Mouse (Mus musculus) lung, embryonic 14.5 days (tissue): Measurements from ENCODE around the gene Trappc13. TPM values are rescaled to one million over a fixed set of nuclear protein-coding genes. Genes with fewer than 3 reads are reported as not detected.
A peak's percentile ranks its signal among the peaks of the same experiment; 100 is the strongest.

Experiments used
- ATAC-seq: fragments of 200-750 bp; cut with Nextera tagmentation; 2 replicates; pipeline ENCODE4 v1.8.0; 2017; ENCODE audit warnings: mild to moderate bottlenecking, moderate TSS enrichment, moderate library complexity; ENCODE audit not compliant: insufficient read depth
- DNase-seq: peaks from one replicate; pipeline ENCODE4 v3.0.0-alpha.2; 2015
- H3K27ac ChIP-seq: fragments of 300-500 bp; sonication (generic); 2 replicates; pipeline ENCODE4 v1.5.1; 2014; ENCODE audit warnings: low read depth, mild to moderate bottlenecking, moderate library complexity
- H3K27me3 ChIP-seq: fragments of 300-500 bp; sonication (generic); 2 replicates; pipeline ENCODE4 v1.6.1; 2014; ENCODE audit warnings: low read length, control low read depth; ENCODE audit not compliant: insufficient read depth
- H3K36me3 ChIP-seq: fragments of 300-500 bp; sonication (generic); 2 replicates; pipeline ENCODE4 v1.6.1; 2014; ENCODE audit warnings: control low read depth; ENCODE audit not compliant: insufficient read depth
- H3K4me1 ChIP-seq: fragments of 300-500 bp; sonication (generic); 2 replicates; pipeline ENCODE4 v1.6.1; 2014; ENCODE audit warnings: antibody characterized with exemption, control low read depth; ENCODE audit not compliant: insufficient read depth
- H3K4me2 ChIP-seq: fragments of 300-500 bp; sonication (generic); 2 replicates; pipeline ENCODE4 v1.6.1; 2014; ENCODE audit warnings: mild to moderate bottlenecking
- H3K4me3 ChIP-seq: fragments of 300-500 bp; sonication (generic); 2 replicates; pipeline ENCODE4 v1.5.1; 2014; ENCODE audit warnings: low read depth, low read length
- H3K9ac ChIP-seq: fragments of 300-500 bp; sonication (generic); 2 replicates; pipeline ENCODE4 v1.6.1; 2014
- H3K9me3 ChIP-seq: fragments of 300-500 bp; sonication (generic); 2 replicates; pipeline ENCODE4 v1.6.1; 2016; ENCODE audit warnings: low read depth, low read length, control low read depth
- CTCF ChIP-seq: IDR thresholded peaks from 2 replicates; pipeline ENCODE4 v1.5.1; 2016; ENCODE audit warnings: antibody characterized with exemption, low read depth
- WGBS: fragments of 180-500 bp; shearing (Covaris S2); extraction: QIAGEN DNeasy Blood & Tissue Kit; methylation state at CpG from one replicate; pipeline ENCODE4 v1.1.7; 2014; 5-methylcytosine and 5-hydroxymethylcytosine counted together
- polyA plus RNA-seq: library from polyadenylated mRNA; unstranded; fragments of >200 nt; fragmentation: Nextera tagmentation; extraction: Ambion mirVana; gene quantifications from 2 replicates; pipeline ENCODE4 v1.2.1, GENCODE M21; 2014

Gene Trappc13
- polyA plus RNA-seq, 1 experiment from 2014 or later, result 65.5 TPM

DNA sequence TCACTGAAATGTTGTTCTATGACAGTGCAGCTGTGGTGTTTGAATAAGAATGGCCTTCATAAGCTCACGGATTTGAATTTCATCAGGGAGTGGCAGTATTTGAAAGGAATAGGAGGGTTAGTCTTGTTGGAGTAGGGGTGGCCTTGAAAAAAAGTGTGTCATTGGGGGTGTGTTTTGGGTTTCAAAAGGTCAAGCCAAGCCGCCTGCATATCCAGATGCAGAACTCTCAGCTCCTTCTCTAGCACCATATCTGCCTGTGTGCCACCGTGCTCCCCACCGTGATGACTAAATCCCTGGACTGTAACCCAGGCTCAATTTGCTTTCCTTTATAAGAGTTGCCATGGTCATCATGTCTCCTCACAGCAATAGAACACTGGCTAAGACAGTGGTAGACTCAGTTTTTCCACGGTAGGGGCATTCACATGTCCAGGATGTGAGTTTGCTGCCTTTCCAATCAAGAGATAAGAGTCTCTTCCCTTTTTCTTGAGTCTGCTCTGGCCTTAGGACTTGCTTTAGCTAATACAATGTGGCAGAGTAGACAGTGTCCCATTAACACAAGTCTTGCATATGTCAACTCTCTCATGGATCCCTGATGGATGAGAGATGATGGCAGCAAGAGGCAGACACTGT, 76.5 kb downstream of the Trappc13 start:
- Histone ChIP-seq H3K27ac (no peak overlapping the region), H3K36me3 (no peaks in the 10 kb centered on the region), H3K27me3 (no peaks in the 10 kb centered on the region), H3K9ac (no peak overlapping the region), H3K4me1 (peaks cover 5% of the 10 kb centered on the region), H3K4me2 (no peak overlapping the region), H3K9me3 (no peaks in the 10 kb centered on the region), H3K4me3 (no peak overlapping the region)
- ATAC-seq (no peak), DNase-seq (no peak)
- WGBS, result 84% methylated on average over 5 of the region's 5 CpGs
- TF ChIP-seq CTCF, result no peak

DNA sequence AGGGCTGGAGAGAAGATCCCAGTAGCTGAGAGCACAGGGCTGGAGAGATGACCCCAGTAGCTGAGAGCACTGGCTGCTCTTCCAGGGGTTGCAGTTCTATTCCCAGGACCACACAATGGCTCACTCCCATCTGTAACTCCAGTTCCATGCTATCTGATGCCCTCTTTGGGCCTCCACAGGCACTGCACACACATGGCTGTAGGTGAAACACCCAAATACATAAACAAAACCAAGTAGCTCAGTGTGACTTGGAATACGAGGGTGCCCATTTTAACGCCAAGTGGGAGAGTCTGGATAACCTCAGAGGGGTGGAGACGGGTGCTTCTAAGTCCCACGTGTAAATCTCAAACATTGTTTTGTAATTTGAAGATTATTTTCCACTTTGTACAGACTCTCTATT, 77.9 kb downstream of the Trappc13 start:
- Histone ChIP-seq H3K27me3 (no peaks in the 10 kb centered on the region), H3K4me2 (no peak overlapping the region), H3K9ac (no peak overlapping the region), H3K4me1 (peaks cover 7% of the 10 kb centered on the region), H3K27ac (no peak overlapping the region), H3K9me3 (no peaks in the 10 kb centered on the region), H3K4me3 (no peak overlapping the region), H3K36me3 (no peaks in the 10 kb centered on the region)
- DNase-seq (no peak), ATAC-seq (no peak)
- WGBS, result 81% methylated on average over 4 of the region's 4 CpGs
- TF ChIP-seq CTCF, result no peak

GRCm38 (mm10) chr13:104097190-104097589, 81.1 kb downstream of the Trappc13 start:
- TF ChIP-seq CTCF, result no peak
- peak; percentile 68 for ATAC-seq

GRCm38 (mm10) chr13:104095955-104096354, 82.3 kb downstream of the Trappc13 start:
- H3K4me2 ChIP-seq, result no peak overlapping the region
- 0 out of 2 replicates have a peak, but pooled peaks cover 2% of the 10 kb centered on the region for H3K36me3 ChIP-seq
- 36% methylated on average over 7 of the region's 7 CpGs for WGBS
- H3K4me1 ChIP-seq, result peaks cover 7% of the 10 kb centered on the region
- H3K4me3 ChIP-seq, result no peak overlapping the region
- no peak for TF ChIP-seq CTCF
- H3K9me3 ChIP-seq, result no peaks in the 10 kb centered on the region
- no peak overlapping the region for H3K9ac ChIP-seq
- no peak overlapping the region for H3K27ac ChIP-seq
- H3K27me3 ChIP-seq, result no peaks in the 10 kb centered on the region
- DNase-seq (peak; percentile 76), ATAC-seq (peak; percentile 50)

More at GRCm38 (mm10) chr13:104097190-104097589, 81.1 kb downstream of the Trappc13 start:
- H3K27me3 ChIP-seq, result no peaks in the 10 kb centered on the region
- no peaks in the 10 kb centered on the region for H3K9me3 ChIP-seq
- H3K27ac ChIP-seq, result no peak overlapping the region
- 0 out of 2 replicates have a peak, but pooled peaks cover 2% of the 10 kb centered on the region for H3K36me3 ChIP-seq
- peaks cover 7% of the 10 kb centered on the region for H3K4me1 ChIP-seq
- H3K4me3 ChIP-seq, result no peak overlapping the region
- H3K9ac ChIP-seq, result 0 out of 2 replicates have a peak overlapping the region, but pooled peaks have one; percentile 6
- 46% methylated on average over 7 of the region's 7 CpGs for WGBS
- peak; percentile 79 for DNase-seq
- H3K4me2 ChIP-seq, result 0 out of 2 replicates have a peak overlapping the region, but pooled peaks have one; percentile 10

DNA sequence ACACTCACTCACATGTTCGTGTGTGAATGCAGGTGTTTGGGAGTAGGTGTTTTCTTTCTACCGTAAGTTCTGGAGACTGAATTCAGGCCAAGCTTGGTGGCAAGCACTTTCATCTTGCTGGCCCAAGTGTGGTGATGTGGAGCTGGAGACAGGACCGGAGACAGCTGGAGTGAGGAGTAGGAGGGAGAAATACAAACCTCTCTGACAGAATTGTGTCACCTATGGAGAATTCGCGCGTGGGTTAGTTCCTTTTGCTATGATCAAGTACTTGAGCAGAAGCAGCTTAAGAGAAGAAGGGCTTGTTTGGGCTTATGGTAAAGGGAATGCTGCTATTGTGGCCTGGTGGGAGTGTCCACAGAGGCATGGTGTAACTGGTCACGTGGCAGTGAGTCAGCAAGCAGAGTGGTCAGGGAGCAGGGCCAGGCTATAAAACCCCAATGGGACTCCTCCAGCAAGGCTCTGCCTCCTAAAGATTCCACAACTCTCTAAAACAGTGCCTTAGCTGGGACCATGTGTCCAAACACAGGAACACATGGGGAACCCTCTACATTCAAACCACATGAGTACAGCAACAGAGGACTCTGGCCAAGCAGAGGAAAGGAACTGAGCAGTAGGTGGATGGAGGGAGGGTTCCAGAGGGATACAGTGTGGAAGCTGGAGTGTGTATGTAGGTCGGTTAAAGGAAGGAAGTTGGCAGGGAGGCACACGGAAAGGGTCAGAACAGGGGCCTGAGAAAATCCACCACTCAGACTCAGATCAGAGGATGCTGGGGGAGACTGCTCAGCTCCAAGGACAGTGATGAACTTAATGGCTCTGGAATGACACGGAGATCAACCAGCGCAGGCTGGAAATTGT, 83.5 kb downstream of the Trappc13 start:
- H3K9me3 ChIP-seq, result no peaks in the 10 kb centered on the region
- no peak for TF ChIP-seq CTCF
- H3K4me3 ChIP-seq, result no peak overlapping the region
- no peak overlapping the region for H3K27ac ChIP-seq
- ATAC-seq (peak; percentile 28; the same call in 1 of the 2 replicates), DNase-seq (no peak)
- 69% methylated on average over 11 of the region's 11 CpGs for WGBS
- peaks cover 7% of the 10 kb centered on the region for H3K4me1 ChIP-seq
- H3K9ac ChIP-seq, result no peak overlapping the region
- no peaks in the 10 kb centered on the region for H3K27me3 ChIP-seq
- 0 out of 2 replicates have a peak, but pooled peaks cover 2% of the 10 kb centered on the region for H3K36me3 ChIP-seq
- H3K4me2 ChIP-seq, result no peak overlapping the region

Other genes starting within 250 kb of the Trappc13 start
- gene Nln, start 68.9 kb downstream of the Trappc13 start, polyA plus RNA-seq, result 23.3 and 24.8 TPM in 2 replicates
- gene Sgtb, start 68.7 kb downstream of the Trappc13 start, polyA plus RNA-seq, result 5.5 and 6.3 TPM in 2 replicates
- 19.2 TPM in 2 replicates for gene Trim23, start 328 bp upstream of the Trappc13 start, polyA plus RNA-seq
- gene Cenpk, start 50.1 kb upstream of the Trappc13 start, polyA plus RNA-seq, result 78.6 and 89.4 TPM in 2 replicates
- gene Ppwd1, start 50.4 kb upstream of the Trappc13 start, polyA plus RNA-seq, result 17.8 and 17.9 TPM in 2 replicates
- 4.5 and 5.9 TPM in 2 replicates for gene Adamts6, start 109.4 kb upstream of the Trappc13 start, polyA plus RNA-seq